Mouse (Mus musculus): ENCODE results near the gene Gm6034.
"Not testable (repeated sequence)": the region's sequence is repeated elsewhere in the genome, so short reads cannot be mapped to it uniquely, and the experiment has no call there.

Gm6034 gene

DNA sequence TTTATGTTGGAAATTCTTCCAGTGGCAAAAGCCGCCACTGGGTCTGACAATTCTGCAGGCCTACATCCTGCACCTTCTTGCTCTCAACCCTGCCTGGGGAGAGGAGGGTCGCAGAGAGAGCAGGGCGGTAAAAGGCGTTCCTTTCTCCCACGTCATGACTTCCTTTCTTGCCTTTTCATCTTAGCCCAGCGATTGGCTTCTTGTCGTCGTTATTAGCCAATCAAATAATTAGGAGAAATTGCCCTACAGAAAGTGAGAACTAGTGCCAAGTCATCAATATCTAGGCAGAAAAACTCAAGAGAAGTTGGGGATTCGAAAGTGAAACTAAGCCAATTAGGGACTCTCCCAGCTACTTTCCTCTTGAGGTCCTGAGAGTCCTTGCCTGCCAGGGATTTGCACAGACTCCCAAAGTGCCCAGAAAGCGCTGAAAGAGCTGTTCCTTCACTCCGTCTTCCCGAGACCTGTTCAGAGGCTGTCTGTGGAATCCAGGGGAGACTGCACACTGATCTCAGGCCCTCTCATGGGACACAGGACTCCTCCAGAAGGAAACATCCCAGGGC, at the start of gene Gm6034, which contains the start of gene H2-T22:
Gm6034 (plus strand) TSS at position 352 of the 560 bp plus-strand sequence.
H2-T22 (minus strand) TSS at position 138 of the 560 bp plus-strand sequence.
- in situ Hi-C loops (cut with MboI, MseI): not testable (repeated sequence)

DNA sequence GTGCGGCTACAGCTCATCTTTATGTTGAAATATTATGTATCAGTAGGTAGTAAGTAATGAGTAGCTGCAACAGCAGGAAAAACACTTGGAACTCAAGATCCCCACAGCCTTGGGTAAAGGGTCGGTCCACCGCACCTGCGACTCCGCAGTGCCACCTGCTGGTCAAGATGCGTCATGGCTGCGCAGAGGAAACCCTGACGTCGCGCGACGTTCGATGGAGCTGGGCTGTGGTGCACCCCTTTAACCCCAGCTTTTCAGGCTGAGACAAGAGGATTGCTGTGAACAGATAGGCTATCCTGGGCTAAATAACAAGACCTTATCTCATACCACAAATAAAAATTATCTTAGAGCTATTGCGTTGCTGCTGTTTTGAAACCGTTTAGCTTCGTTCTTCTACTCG, 49.1 kb upstream of the Gm6034 start:
- in situ Hi-C loops (cut with MboI, MseI): no loop called here

DNA sequence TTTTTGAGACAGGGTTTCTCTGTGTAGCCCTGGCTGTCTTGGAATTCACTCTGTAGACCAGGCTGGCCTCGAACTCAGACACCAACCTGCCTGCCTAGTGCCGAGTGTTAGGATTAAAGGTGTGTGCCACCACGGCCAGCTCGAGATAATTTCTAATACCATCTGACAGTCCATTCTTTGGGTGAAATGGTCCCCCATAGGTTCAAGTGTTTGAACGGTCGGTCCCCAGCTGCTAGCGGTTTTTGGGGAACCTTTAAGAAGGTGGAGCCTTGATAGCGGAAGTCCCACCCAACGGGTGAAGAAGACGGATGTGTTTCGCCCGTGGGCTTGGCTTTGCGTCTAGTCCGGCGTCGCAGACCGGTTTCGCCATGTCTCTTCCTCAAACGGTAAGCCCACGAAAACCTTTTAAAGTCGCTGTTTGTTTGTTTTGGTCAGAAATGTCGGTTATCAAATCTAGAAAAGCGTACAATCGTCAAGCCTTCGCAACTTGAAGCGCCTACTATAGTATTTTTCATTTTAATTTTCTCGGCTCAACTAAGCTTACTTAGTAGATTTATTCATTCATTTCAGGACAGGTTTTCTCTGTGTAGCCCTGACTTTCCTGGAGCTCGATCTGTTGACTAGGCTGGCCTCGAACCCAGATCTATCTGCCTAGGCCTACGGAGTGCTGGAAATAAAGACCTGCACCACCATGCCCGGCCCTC, 48.4 kb upstream of the Gm6034 start:
- in situ Hi-C loops (cut with MboI, MseI): no loop called here

DNA sequence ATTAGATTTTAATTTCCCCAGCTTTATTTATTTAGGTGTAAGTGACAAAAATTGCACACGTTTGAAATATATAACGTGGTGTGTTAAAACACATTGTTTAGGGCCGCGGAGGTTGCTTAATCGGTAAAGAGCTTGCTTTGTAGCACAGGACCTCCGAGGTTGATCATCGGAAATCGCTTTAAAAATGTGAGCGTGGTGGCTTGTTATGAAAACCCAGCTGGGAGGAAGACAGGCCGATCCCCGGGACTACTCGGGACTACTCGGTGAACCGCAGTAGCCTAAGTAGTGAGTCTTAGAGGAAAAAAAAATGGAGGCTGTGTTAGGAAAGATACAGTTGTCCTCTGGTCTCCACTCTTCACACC, 47.9 kb upstream of the Gm6034 start:
- in situ Hi-C loops (cut with MboI, MseI): loop anchor here (5.0 kb wide), 2 partner anchors 37 to 117 kb away; partner anchors contain the start of gene H2-T23

DNA sequence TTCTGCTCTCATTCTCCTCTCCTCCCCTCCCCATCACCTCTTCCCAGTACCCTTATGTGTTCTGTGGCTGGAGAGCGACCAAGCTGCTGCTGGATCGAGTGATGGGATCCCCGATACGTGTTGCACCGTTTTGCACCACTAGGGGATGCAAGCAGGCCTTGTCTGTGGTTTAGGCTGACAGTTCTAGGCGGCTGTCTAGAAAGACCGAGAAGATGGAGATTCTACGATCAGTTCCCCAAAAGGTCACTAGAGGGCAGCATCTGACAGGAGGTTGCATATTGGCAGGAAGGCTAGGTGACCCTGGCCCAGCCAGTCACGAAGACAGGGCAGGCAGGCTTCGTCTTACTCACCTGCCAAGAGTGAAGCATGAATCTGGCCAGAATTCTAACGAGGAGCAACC, 45.8 kb upstream of the Gm6034 start:
- in situ Hi-C loops (cut with MboI, MseI): loop anchor here (5.0 kb wide), 2 partner anchors 35 to 115 kb away; partner anchors contain the start of gene H2-T23

DNA sequence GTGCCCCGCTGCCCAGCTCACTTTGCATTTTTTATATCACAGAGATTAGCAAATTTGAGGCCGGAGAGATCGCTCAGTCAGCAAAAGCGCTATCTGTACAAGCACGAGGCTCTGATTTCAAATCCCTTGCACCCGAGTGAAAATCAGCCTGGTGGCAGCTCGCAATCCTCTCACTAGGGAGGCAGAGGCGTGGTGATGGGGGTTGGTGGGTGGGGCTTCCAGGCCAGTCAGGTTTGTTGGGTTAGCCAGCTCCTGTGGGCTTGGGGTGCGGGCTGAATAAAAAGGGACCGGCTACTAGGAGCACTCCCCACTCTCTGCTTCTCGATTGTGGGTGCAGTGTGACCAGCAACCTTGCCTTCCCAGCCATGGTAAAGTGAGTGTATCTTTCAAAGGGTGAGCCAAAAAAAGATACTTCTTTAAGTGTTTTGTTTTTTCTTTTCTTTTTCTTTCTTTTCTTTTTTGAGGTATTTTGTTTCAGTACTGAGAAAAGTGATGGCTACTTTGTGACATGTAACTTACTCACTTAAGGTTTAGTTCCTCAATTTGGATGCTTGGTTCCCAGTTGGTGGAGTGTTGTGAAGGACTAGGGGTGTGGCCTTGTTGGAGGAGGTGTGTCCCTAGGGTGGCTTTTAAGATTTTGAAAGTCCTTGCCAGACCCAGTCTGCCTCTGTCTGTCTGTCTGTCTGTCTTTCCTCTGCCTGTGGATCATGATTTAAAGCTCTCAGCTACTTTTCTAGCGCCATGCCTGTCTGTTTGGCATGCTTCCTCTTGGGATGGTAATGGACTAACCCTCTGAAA, 44.8 kb upstream of the Gm6034 start:
- in situ Hi-C loops (cut with MboI, MseI): loop anchor here (5.0 kb wide), 2 partner anchors 34 to 114 kb away; partner anchors contain the start of gene H2-T23

DNA sequence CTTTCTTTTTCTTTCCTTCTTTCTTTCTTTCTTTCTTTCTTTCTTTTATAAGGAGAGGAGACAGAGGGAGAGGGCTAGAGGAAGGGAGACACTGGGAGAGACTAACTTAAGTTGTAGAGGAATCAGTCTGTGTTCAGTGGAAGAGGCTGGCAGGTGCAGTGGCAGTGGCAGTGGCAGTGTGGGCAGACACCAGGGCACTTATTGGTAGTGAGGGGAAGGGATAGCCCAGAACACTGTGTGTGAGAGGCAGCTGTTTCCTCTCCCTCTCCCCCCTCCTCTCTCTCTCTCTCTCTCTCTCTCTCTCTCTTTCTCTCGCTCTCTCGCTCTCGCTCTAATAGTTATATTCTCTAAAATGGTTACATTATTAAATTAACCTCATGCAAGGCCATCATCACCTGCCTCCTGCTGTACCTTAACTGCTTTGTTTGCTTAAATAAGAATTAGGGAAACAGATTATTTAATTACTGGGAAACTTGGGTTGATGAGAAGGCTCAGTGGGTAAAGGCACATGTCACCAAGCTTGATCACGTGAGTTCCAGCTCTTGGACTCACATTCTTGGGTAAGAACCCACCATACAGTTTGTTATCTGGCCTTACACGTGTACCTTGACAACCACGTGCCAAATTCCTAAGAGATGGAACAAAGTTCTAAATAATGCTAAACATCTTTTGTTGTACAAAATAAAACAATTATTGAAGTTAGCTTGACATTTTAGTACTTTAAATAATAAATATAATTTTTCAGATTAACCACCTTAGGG, 44.0 kb upstream of the Gm6034 start:
- in situ Hi-C loops (cut with MboI, MseI): loop anchor here (5.0 kb wide), 2 partner anchors 34 to 114 kb away; partner anchors contain the start of gene H2-T23

DNA sequence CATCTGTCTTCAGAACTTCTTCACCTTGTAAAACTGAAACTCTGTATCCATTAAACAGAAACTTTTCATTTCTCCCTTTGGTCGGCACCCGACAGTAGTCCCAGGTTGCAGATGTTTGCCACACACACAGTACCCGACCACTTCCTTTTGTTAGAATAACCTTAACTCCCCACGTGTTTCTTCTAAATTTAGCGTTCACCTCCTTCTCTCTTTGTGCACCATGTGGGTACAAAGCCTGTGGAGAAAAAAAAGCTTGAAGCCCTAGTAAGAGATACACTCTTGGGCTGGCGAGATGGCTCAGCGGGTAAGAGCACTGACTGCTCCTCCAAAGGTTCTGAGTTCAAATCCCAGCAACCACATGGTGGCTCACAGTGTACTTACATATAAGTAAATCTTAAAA, 43.4 kb upstream of the Gm6034 start:
- in situ Hi-C loops (cut with MboI, MseI): loop anchor here (5.0 kb wide), 2 partner anchors 33 to 113 kb away; partner anchors contain the start of gene H2-T23

DNA sequence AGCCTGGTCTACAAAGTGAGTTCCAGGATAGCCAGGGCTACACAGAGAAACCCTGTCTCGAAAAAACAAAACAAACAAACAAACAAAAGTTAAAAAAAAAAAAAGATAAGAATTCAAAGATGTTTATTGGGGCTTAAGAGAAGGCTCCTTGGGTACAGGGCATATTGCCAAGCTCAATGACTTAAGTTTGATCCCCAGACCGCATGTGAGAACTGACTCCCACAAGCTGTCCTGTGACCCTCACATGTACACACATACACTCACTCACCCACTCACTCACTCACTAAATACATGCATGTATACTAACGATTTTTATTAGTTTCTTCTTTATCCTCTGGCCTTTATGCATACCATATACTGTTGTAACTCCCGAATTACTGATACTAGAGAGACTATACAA, 42.4 kb upstream of the Gm6034 start:
- in situ Hi-C loops (cut with MboI, MseI): loop anchor here (25.0 kb wide), 1 partner anchor 788 kb away; the partner anchor contains the start of genes Gm16181, Lta and Tnf

DNA sequence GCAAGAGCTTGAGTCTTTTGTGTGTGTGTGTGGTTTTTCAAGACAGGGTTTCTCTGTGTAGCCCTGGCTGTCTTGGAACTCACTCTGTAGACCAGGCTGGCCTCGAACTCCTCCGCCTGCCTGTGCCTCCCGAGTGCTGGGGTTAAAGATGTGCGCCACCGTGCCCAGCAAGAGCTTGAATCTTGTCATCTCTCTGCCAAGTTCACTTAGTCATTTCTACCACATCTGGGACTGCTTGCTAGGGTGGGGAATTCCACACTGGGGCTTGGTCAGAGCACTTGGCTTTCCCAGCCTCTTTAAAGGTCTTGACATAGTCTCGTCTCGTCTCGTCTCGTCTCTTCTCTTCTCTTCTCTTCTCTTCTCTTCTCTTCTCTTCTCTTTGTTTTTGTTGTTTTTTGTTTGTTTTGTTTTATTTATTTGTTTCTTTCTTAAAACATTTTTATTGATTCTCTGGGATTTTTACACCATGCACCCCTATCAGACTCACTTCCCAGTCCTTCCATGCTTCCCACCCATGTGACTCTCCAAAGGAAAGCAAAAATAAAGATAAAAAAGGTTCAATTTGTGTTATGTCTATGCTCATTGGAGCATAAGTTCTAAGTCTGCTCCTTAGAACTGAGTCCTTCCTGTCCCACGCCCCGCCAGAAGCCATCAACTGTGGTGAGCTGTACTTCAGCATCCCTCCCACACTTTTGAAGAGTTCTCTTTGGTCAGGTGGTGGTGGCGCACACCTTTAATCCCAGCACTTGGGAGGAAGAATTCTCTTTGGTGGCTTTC, 41.5 kb upstream of the Gm6034 start:
- in situ Hi-C loops (cut with MboI, MseI): loop anchor here (25.0 kb wide), 1 partner anchor 789 kb away; the partner anchor contains the start of genes Gm16181, Lta and Tnf

DNA sequence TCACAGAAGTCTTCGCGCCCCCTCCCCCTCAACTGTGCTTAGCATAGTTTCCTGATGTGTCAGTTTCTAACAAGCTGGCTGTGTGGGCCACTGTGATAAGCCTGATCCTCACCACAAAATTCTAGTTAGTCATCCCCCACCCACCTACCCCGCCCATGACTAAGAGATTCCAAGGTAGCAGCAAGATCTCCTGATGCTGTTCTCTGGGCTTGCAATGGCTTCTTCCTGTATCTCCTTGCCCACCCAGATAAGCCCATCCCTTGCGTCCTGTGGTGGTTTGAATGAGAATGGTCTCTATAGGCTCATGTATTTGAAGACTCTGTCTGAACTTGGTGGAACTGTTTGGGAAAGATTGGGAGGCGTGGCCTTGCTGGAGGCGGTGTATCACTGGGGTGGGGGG, 40.8 kb upstream of the Gm6034 start:
- in situ Hi-C loops (cut with MboI, MseI): loop anchor here (25.0 kb wide), 1 partner anchor 790 kb away; the partner anchor contains the start of genes Gm16181, Lta and Tnf

DNA sequence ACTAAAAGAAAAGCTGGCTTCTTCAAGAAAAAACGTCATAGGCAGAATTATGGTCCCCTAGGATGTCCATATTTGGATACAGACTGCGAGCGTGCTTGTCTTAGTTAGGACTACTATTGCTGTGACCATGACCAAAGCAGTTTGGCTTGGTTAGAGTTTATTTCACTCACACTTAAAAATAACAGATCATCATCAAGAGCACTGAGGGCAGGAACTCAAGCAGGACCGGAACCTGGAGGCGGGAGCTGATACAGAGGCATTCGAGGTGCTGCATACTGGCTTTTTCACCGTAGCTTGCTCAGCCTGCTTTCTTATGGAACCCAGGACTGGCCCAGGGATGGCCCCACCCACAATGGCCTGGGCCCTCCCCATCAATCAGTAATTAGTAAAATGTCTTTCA, 39.4 kb upstream of the Gm6034 start:
- in situ Hi-C loops (cut with MboI, MseI): loop anchor here (25.0 kb wide), 1 partner anchor 791 kb away; the partner anchor contains the start of genes Gm16181, Lta and Tnf

DNA sequence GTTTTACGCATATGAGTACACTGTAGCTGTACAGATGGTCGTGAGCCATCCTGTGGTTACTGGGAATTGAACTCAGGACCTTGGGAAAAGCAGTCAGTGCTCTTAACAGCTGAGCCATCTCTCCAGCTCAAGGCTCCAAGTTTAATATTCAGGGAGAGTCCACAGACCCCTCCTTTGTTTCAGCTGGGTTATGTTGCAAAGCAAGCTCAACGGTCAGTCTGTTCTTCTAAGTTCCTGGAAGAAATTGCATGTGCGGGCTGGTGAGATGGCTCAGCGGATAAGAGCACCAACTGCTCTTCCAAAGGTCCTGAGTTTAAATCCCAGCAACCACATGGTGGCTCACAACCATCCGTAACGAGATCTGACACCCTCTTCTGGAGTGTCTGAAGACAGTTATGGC, 38.4 kb upstream of the Gm6034 start:
- in situ Hi-C loops (cut with MboI, MseI): loop anchor here (25.0 kb wide), 1 partner anchor 792 kb away; the partner anchor contains the start of genes Gm16181, Lta and Tnf

DNA sequence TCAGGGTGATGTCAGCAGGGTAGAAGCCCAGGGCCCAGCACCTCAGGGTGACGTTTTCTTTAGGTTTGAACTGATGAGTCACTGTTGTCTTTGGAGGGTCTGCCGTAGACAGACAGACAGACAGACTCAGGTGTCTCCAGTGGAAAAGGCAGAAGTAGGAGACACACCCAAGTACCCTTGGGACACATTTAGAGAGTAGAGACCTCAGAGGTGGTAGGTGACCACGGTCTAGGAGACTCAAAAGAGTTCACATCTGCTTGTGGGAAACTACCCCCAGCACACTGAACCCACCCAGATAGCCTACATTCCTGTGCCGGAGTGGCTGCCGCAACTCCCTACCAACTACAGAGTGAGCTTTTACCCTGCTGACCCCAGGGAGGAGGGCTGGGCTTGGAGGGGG, 27.8 kb upstream of the Gm6034 start:
- in situ Hi-C loops (cut with MboI, MseI): loop anchor here (25.0 kb wide), 1 partner anchor 803 kb away; the partner anchor contains the start of genes Gm16181, Lta and Tnf

DNA sequence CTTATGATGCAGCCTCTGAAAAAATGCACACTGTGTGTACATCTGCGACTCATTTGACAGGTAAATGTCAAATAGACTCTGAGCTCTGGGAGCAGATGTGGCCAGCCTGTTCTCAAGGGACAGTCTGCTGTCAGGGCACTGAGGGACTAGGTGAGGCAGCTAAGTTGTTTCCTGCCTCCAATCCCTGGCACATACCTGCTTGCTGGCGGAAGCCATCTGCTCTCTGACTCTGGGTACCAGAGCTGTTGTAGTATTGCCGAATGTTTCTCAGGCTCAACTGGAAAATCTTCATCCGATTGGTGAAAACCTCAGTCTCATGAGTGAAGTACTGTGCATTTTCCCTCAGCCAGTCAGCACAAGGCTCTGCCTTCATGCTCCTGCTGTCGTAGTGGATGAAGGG, 25.7 kb upstream of the Gm6034 start:
- in situ Hi-C loops (cut with MboI, MseI): loop anchor here (25.0 kb wide), 1 partner anchor 805 kb away; the partner anchor contains the start of genes Gm16181, Lta and Tnf

DNA sequence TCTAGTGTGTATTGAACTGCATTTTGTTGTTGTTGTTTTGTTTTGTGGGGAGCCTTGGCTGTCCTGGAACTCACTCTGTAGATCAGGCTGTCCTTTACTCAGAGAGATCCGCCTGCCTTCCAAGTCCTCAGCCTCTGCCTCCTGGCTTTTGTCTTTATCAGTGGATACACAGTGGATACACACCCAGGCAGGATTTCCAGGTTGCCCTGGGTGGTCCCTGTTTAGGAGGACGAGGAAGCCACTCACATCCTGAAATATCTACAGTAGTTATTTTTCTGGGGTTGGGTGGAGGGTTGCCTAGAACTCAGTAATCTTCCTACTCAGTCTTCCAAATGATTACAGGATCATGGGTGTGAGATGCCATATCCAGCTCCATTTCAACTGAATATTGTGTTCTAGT, 23.8 kb upstream of the Gm6034 start:
- in situ Hi-C loops (cut with MboI, MseI): loop anchor here (25.0 kb wide), 1 partner anchor 807 kb away; the partner anchor contains the start of genes Gm16181, Lta and Tnf

DNA sequence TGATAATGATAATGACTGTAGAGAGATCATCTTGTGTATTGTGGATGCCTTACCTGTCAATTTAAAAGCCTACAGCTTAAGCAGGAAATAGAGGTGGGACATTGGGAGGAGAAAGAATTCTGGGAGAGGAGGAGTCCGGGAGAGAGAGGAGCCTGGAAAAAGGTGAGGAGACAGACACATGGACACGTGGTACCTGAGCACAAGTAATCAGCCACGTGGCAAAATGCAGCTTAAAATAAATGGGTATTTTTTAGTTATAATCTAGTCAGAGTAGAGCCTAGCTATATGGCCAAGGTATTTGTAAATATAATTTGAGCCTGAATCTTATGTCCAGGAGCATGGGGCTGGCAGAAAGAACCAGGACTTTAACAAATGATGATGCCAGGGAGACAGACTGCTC, 23.2 kb upstream of the Gm6034 start:
- in situ Hi-C loops (cut with MboI, MseI): loop anchor here (25.0 kb wide), 1 partner anchor 807 kb away; the partner anchor contains the start of genes Gm16181, Lta and Tnf

DNA sequence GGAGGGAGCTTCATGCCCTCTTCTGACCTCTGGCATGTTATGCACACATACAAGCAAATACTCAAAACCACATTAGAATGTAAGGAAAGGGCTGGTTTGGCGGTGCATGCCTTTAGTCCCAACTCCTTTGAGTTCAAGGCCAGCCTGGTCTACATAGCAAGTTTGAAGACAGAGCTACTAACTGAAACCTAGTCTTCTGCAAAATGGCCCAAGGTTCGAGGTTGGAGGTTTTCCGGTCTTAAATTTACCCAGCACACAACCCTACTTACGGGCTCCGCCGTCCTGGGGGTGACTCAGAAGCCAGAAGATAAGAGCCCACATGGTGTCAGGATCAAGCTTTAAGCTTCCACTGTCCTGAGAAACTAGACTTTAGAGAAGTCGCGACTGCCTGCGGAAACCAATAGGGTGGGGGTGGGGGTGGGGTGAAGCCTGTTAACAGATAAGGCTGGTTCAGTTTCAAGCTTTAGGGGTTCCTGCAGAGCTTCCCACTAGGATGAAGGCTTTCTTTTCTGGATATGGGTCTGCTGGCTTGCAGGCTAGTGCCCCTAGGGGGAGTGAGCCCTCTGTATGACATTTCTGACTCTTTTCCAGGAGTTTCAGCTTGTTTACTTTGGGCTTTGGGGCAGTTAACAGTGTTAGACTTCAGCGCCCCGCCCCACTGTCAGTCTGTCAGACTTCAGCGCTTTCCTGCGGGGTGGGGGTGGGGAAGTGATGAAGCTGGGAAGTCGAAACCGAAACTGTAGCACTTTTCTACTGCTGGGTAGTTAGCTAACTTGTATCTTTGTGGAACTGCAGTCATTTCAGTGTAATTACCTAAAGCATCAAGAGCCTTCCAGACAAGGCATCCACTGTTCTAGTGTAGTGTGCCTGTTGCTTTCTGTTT, 22.3 kb upstream of the Gm6034 start, which contains the start of gene H2-T24:
H2-T24 (minus strand) TSS at position 370 of the 883 bp plus-strand sequence.
- in situ Hi-C loops (cut with MboI, MseI): loop anchor here (25.0 kb wide), 1 partner anchor 808 kb away; the partner anchor contains the start of genes Gm16181, Lta and Tnf

All from T-helper 2 cell (primary cell).